Mouse (Mus musculus): ENCODE measurements around the gene Acsf3. TPM values are rescaled to one million over a fixed set of nuclear protein-coding genes. Genes with fewer than 3 reads are reported as not detected.
A peak's percentile ranks its signal among the peaks of the same experiment; 100 is the strongest.

Acsf3 gene
- polyA plus RNA-seq, 1 experiment from 2014 or later: 14.7 TPM

GRCm38 (mm10) chr8:122793375-122794174, 18.3 kb downstream of the Acsf3 start:
- DNase-seq (ENCODE audit: low spot score): peak; percentile 27
- Histone ChIP-seq H3K36me3 (ENCODE audit: control insufficient read depth, insufficient read depth, low read length) (no peaks in the 10 kb centered on the region; the same call in 1 of the 2 replicates), H3K4me1 (replicated peaks; ENCODE audit: control insufficient read depth, insufficient read depth) (no peaks in the 10 kb centered on the region), H3K9me3 (ENCODE audit: control insufficient read depth, low read length) (no peaks in the 10 kb centered on the region), H3K9ac (ENCODE audit: low read length) (no peak overlapping the region), H3K27ac (replicated peaks) (no peak overlapping the region), H3K4me2 (replicated peaks; ENCODE audit: low read depth) (no peak overlapping the region), H3K4me3 (ENCODE audit: low read depth, low read length) (no peak overlapping the region), H3K27me3 (ENCODE audit: control insufficient read depth, insufficient read depth, low read length) (no peaks in the 10 kb centered on the region)
- TF ChIP-seq CTCF (IDR thresholded peaks at IDR 0.05; ENCODE audit: low read depth): peak; percentile 40
- no peak for TF ChIP-seq EP300 (optimal IDR thresholded peaks at IDR 0.05)
- ATAC-seq (ENCODE audit: low FRiP score, low TSS enrichment): peak; percentile 73
- WGBS: 67% methylated on average over 18 of the region's 18 CpGs

GRCm38 (mm10) chr8:122794175-122794454, 18.8 kb downstream of the Acsf3 start:
- no peak for ATAC-seq (ENCODE audit: low FRiP score, low TSS enrichment)
- 84% methylated on average over 5 of the region's 5 CpGs for WGBS

GRCm38 (mm10) chr8:122803906-122804761, 28.8 kb downstream of the Acsf3 start:
- no peak for ATAC-seq (ENCODE audit: low FRiP score, low TSS enrichment)
- no peaks in the 10 kb centered on the region for H3K4me1 ChIP-seq (replicated peaks; ENCODE audit: control insufficient read depth, insufficient read depth)
- no peak overlapping the region for H3K4me3 ChIP-seq (ENCODE audit: low read depth, low read length)
- no peaks in the 10 kb centered on the region for H3K27me3 ChIP-seq (ENCODE audit: control insufficient read depth, insufficient read depth, low read length)
- H3K9ac ChIP-seq (ENCODE audit: low read length): no peak overlapping the region
- no peak overlapping the region for H3K27ac ChIP-seq (replicated peaks)
- H3K4me2 ChIP-seq (replicated peaks; ENCODE audit: low read depth): no peak overlapping the region
- H3K36me3 ChIP-seq (ENCODE audit: control insufficient read depth, insufficient read depth, low read length): 0 out of 2 replicates have a peak, but pooled peaks cover 5% of the 10 kb centered on the region
- WGBS: 52% methylated on average over 15 of the region's 15 CpGs
- DNase-seq (ENCODE audit: low spot score): no peak
- H3K9me3 ChIP-seq (ENCODE audit: control insufficient read depth, low read length): no peaks in the 10 kb centered on the region
- TF ChIP-seq CTCF (IDR thresholded peaks at IDR 0.05; ENCODE audit: low read depth) (no peak), EP300 (optimal IDR thresholded peaks at IDR 0.05) (no peak)

More at GRCm38 (mm10) chr8:122794175-122794454, 18.8 kb downstream of the Acsf3 start:
- Histone ChIP-seq H3K9me3 (ENCODE audit: control insufficient read depth, low read length) (no peaks in the 10 kb centered on the region), H3K27me3 (ENCODE audit: control insufficient read depth, insufficient read depth, low read length) (no peaks in the 10 kb centered on the region), H3K27ac (replicated peaks) (no peak overlapping the region), H3K36me3 (ENCODE audit: control insufficient read depth, insufficient read depth, low read length) (no peaks in the 10 kb centered on the region; the same call in 1 of the 2 replicates), H3K9ac (ENCODE audit: low read length) (no peak overlapping the region), H3K4me3 (ENCODE audit: low read depth, low read length) (no peak overlapping the region), H3K4me2 (replicated peaks; ENCODE audit: low read depth) (no peak overlapping the region), H3K4me1 (replicated peaks; ENCODE audit: control insufficient read depth, insufficient read depth) (no peaks in the 10 kb centered on the region)
- no peak for DNase-seq (ENCODE audit: low spot score)
- TF ChIP-seq CTCF (IDR thresholded peaks at IDR 0.05; ENCODE audit: low read depth) (no peak), EP300 (optimal IDR thresholded peaks at IDR 0.05) (no peak)

GRCm38 (mm10) chr8:122805349-122805748, 30.1 kb downstream of the Acsf3 start:
- 0 out of 2 replicates have a peak, but pooled peaks cover 5% of the 10 kb centered on the region for H3K36me3 ChIP-seq (ENCODE audit: control insufficient read depth, insufficient read depth, low read length)
- H3K27me3 ChIP-seq (ENCODE audit: control insufficient read depth, insufficient read depth, low read length): no peaks in the 10 kb centered on the region
- TF ChIP-seq CTCF (IDR thresholded peaks at IDR 0.05; ENCODE audit: low read depth) (no peak), EP300 (optimal IDR thresholded peaks at IDR 0.05) (no peak)
- ATAC-seq (ENCODE audit: low FRiP score, low TSS enrichment) (no peak), DNase-seq (ENCODE audit: low spot score) (no peak)
- no peaks in the 10 kb centered on the region for H3K4me1 ChIP-seq (replicated peaks; ENCODE audit: control insufficient read depth, insufficient read depth)
- H3K4me2 ChIP-seq (replicated peaks; ENCODE audit: low read depth): no peak overlapping the region
- H3K9me3 ChIP-seq (ENCODE audit: control insufficient read depth, low read length): no peaks in the 10 kb centered on the region
- 69% methylated on average over 3 of the region's 3 CpGs for WGBS
- H3K4me3 ChIP-seq (ENCODE audit: low read depth, low read length): no peak overlapping the region
- H3K27ac ChIP-seq (replicated peaks): no peak overlapping the region
- H3K9ac ChIP-seq (ENCODE audit: low read length): no peak overlapping the region

GRCm38 (mm10) chr8:122806956-122807538, 31.8 kb downstream of the Acsf3 start:
- 0 out of 2 replicates have a peak, but pooled peaks cover 5% of the 10 kb centered on the region for H3K36me3 ChIP-seq (ENCODE audit: control insufficient read depth, insufficient read depth, low read length)

More at GRCm38 (mm10) chr8:122806956-122807538, 31.8 kb downstream of the Acsf3 start:
- DNase-seq (ENCODE audit: low spot score) (no peak), ATAC-seq (ENCODE audit: low FRiP score, low TSS enrichment) (no peak)
- no peak overlapping the region for H3K9ac ChIP-seq (ENCODE audit: low read length)
- no peaks in the 10 kb centered on the region for H3K27me3 ChIP-seq (ENCODE audit: control insufficient read depth, insufficient read depth, low read length)
- WGBS: 56% methylated on average over 7 of the region's 7 CpGs
- no peak for TF ChIP-seq CTCF (IDR thresholded peaks at IDR 0.05; ENCODE audit: low read depth)
- no peak for TF ChIP-seq EP300 (optimal IDR thresholded peaks at IDR 0.05)
- H3K4me2 ChIP-seq (replicated peaks; ENCODE audit: low read depth): no peak overlapping the region
- H3K9me3 ChIP-seq (ENCODE audit: control insufficient read depth, low read length): no peaks in the 10 kb centered on the region
- H3K27ac ChIP-seq (replicated peaks): no peak overlapping the region
- no peak overlapping the region for H3K4me3 ChIP-seq (ENCODE audit: low read depth, low read length)
- no peaks in the 10 kb centered on the region for H3K4me1 ChIP-seq (replicated peaks; ENCODE audit: control insufficient read depth, insufficient read depth)
